Mouse (Mus musculus) spleen, postnatal 10 days (tissue): ENCODE results near the gene Foxo6.
A peak's percentile ranks its signal among the peaks of the same experiment; 100 is the strongest.

Source experiments
- DNase-seq, 2 experiments: peaks; one replicate each; pipeline ENCODE4 v3.0.0; 2021 to 2022; ENCODE audit warnings: low spot score in 2 of 2

The Foxo6 gene

DNA sequence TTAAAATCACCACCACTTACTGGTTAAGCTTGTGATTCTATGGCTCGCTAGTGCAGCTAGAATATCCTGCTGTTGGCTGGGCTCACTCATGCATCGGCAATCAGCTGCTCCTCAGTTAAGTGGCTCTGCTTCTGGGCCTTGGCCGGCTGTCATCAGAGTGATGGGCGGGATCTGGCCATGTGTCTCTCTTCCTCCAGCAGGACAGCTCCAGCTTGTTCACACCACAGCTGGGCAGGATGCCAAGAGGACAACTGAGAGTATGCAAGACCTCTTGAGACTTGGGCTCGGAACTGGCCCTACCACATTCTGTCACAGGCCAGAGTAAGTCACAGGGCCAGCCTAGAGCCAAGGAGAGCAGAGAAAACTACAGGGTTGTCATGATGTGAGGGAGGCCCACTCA is 39.7 kb downstream of the Foxo6 start:
- no peak for DNase-seq

DNA sequence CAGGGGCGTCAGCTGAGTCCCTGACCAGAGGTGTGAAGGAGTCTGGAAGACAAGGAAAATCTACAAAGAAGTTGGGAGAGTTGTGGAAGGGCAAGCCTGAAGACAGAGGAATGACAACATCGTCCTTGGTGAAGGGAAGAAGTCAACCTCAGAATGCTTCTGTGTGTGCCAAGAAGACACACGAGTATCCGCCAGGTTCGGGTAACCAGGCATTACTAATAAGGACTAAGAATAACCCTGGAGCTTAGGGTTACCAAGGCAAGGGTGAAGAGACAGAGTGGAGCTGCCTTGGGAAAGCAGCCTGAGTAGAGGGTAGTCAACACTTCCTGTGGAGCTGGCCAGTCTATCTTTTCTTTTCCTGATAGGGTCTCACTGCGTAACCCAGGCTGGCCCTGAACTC is 41.1 kb downstream of the Foxo6 start:
- no peak for DNase-seq

DNA sequence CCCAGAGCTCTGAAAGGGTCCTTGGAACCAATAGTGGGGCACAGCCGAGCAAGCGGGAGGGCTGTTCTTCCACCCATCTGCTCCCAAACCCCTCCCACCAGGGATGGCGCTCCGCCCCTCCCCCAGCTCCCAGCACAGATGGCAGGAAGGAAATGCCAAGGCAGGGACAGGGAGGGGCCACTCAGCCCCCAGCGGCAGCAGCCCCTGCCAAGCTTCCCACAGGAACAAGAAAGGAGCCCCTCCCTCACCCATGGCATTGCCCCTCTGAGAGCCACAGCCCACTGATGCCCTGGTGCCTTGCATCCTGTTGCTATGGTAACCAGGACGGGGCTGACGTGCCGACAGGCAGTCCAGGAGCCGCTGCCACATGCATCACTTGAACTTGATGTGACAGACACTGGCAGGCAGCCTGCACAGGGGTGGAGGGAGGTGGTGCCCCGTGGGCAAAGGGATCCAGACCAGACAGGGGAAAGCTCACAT is 44.3 kb downstream of the Foxo6 start:
- no peak for DNase-seq

DNA sequence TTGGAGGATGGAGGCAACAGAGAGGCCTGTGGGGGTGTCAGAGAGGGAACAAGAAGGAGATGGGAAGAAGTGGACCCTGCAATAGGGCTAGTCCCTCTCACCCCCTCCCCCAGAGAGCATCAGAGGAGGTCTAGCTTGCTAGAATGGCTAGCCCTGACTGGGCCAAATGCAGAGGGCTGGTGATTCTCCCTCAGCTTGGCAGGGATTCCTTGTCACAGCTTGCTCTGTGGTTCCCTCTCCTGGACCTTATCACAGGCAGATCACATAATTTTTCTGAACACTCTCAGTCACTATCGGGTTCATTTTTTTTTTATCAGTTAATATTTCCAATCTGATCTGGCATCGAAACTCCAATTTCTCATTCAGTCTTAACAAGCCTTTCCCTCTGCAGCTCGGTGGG is 46.0 kb downstream of the Foxo6 start:
- no peak for DNase-seq

DNA sequence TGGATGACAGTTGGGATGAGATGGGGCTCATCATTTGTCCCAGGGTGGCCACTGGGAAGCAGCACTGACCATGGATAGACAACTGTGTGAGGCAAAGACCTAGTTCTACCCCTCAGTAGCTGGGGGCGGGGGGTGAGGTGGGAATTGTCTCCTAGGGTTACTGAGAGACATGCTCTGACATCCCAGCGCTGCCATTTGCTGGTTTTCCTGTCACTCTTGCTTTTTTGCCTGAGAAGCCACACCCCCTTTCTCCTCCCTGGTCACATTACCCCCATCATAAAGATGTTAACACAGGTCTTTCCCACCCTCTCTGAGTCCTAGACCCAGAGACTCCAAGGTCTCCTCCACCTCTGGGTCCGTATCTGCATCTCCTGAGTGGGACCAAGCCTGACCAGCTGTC is 47.7 kb downstream of the Foxo6 start:
- DNase-seq: no peak

DNA sequence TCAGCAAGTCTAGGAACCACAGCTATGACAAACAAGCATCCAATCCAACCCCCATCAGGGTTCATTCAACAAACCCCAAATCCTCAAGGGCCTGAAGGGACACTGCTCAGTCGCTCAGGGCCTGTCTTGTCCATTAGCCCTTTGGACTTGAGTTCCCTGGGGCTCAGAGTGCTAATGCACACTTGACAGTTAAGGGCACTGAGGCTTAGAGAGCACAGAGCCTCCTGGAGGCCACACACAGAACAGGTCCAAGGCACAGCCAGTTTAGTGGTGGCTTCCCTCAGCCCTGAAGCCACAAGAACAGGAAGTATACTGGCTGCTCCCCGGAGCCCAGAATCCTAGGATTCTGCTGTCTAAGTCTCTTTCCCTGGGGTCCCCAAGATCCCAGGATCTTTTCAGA is 53.9 kb downstream of the Foxo6 start:
- DNase-seq: no peak

DNA sequence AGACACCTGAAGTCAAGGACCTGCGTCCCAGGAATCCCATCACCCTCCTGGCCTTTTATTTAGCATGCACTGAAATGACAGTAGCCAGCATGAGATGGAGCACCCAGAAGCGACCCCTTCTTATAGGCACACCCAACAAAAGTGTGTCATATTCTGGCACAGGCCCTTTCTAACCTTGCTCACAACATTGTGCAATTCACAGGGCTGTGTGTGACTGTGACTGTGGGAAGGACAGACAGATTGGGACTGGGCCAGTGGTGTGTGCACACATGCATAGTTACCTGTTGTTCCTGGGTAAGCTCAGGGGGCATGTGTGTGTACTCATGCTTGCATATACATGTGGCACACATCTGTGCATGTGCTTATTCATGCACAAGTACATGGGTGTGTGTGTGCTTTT is 54.6 kb downstream of the Foxo6 start:
- DNase-seq: no peak

DNA sequence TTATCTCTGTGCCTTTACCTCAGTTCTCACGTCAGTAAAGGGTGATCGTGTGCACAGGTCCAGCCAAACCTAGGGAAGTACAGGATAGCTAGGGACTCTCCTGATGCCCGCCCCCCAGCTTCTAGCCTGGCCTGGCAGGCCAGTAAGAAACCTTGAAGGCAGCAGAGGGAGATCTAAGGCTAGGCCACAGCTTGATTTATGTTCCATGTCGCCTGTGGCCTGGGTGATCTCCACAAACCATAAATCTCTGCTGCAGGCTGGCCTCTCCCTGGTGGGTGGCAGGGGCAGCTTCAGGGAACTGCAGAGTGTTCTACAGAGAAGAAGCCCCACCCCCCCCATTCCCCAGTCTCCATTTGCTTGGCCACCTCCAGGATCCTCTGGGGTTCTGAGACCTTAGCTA is 55.2 kb downstream of the Foxo6 start:
- no peak for DNase-seq

DNA sequence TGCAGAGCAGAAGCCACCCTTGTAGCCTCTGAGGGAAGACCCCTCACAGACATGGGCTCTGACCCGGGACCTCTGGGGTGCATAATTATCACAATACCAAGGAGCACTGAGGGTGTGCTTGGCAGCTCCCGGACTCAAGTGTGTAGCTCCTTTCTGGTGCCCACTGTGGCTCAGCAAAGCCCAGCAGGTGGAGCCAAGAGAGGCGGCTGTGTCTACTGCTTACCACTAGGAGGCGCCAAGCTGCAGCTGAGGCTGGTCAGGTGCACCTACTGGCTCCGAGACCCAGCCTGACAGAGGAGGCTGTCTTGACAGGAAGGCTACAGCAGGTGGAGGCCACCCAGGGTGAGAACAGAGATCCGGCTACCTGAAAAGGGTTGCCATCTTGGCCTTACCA is 56.9 kb downstream of the Foxo6 start:
- peak; percentile 28 to 62 for DNase-seq

DNA sequence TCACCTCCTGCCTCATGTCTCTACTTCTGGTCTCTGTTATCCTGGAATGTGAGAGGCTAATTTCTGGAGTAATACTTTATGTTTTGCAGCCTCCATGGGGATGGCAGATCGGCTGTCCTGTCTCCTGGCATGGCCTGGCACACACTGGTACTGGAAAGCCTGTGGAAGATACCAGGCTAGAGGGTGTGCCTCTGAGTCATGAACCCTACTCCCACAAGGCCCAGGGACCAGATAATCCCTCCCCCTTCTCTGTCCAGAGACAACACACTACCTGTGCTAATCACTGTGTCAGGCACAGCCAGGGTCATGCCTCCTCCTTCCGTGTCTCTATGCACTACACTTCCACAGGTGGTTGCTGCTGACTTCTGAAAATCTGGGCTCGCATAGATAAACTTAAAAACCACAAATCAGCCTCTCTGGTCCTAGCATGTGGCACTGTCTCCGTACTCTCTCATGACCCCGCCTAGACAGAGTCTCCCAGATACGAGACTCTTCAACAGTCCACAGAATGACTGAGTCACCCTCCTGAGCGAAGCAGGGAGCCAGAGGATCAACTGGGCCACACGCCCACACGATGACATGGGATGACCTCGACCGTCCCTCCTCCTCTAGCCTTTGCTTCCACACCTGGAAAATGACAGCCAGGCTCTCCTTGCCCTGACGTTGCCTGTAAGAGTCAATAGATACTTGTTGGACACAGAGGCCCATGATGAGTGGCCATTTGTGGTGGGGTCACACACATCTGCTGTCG is 57.5 kb downstream of the Foxo6 start:
- DNase-seq: no peak

DNA sequence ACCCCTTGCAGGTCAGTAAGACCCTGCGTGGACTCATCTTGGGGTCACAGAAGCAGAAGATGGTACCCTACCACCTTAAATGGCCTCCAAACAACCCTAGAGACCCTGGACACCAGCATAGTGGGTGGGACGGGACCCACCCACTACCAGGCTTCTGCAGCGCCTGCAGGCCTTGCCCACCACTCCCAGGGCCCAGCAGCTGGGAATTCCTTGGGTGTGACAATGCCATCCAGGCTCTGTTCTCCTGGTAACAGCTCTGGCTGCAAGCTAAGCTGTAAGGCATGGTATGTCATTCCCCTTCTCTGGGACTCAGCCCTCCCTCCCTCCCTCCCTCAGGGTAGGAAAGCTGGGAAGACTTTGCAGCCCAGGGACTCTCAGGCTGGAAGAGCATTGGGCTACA is 58.5 kb downstream of the Foxo6 start:
- no peak for DNase-seq

DNA sequence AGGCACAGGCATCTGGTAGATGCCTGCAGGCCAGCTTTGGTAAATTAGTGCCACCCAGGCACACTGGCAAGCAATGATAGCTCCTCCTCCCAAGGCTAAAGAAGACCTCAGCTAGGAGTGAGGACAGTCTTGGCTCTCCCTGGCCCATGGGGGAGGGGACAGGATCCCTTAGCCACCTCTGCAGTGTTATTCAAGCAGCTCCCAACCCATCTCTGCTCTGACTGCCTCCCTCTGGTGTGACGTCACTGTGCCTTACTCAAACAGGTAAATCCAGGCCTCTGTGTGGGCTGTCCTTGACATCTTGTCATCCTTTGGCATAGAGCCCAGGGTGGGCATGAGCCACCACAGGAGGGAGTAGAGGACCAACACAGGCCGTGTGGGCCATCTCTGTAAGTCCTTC is 59.9 kb downstream of the Foxo6 start:
- DNase-seq: no peak

DNA sequence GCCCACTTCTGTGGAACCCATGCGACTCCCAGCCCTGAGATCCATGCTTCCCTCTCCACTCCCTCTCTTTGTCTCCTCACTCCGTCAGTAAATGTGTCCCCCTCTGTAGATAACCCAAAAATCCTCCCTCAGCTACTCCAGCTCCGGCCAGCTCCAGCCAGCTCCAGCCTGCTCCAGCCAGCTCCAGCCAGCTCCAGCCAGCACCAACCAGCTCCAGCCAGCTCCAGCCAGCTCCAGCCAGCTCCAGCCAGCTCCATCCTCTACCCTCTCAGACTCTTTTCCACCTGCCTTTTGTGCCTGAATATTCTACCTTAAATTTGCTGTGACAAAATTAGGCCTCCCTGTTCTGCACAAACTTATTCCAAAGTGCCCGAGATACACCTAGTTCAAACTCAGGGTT is 60.5 kb downstream of the Foxo6 start:
- DNase-seq: no peak

DNA sequence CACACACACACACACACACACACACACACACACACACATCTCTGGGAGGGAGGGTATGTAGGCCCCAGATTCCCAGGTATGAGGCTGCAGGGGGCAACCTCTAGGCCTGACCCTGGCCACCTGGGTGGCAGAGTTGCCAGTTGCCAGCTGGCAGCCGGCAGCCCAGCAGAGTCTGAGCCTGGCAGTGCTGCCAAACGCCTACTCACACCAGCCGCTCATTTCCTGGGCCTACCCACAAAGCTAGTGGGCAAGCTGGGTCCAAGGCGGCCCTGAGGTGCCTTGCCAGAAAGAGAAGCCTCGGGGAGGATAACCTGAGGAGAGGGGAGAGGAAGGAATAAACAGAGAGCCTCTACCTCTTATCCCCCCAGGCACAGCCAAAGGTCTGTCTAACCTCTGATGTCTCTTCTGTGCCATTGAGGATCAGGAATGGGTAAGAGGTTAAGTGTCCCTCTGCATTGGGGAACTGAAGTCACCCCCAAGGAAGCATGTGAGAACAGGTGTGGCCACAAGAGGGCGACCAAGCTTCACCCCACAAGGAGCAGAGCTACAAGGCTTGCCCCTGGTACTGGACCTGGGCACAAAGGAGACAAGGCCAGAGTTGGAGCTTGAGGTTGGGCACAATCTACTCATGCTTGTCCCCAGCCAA is 61.9 kb downstream of the Foxo6 start:
- DNase-seq: peak; percentile 33 to 69

DNA sequence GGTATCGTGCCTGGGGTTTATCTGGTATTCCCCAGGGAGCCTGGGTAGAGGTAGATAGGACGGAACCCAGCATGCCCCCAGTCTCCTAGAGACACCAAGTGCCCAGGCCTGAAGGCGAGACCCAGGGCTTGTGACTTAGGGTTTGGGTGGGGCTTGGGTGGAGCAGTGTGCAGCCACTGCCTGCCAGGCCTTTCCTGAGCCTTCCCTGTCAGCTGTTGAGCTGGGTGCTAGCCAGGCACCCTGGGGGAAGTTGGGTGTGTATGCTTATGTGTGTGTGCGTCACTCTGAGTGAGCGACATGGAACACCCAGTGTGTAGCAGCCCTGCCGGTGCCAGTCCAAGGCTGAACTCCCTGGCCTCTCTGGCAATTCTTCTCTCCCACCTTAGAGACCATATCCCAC is 63.3 kb downstream of the Foxo6 start:
- DNase-seq: no peak

DNA sequence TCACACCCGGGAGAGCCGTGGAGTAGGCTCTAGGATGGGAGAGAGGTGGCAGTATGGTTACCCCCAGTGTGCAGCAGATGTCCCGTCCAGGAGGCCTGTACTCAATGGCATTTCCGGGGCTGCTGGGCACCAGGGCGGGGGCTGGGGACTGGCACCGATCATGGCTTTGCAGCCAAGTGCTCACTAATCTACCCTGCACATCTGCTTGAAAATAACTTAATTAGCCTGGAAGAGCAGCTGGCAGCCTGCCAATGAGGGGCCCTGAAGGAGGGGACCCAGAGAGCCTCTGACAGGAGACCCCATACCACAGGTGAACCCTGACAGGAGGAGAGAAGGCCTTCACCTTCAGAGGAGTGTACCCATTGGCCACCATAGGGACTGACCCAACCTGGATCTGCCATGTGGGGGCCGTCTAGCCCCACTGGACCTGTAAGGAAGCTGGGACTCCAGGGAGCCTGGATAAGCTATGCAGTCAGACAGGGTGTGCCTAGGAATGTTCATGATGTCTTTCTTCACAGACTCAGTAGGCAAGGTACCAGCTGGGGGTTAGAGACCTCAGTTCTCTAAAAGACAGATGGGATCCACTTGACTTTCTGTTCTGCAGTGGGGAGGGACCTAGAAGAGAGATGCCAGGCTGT is 63.9 kb downstream of the Foxo6 start:
- DNase-seq: no peak

DNA sequence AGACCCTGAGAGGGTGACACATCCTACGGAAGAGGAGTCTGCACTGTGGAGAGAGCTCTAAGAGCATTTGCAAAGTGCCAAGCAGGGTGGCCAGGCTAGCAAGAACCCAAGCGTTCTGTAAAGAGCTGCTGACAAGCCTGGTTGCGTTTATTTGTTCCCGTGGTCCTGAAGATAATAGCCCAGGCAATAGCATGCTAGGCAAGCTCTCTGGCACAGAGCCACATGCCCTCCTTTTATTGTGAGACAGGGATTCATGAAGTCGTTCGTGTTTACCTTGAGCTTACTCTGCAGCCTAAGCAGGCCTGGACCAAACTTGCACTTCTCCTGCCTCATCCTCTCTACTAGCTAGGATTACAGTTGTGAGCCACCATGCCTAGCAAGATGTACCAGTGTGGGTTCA is 65.4 kb downstream of the Foxo6 start:
- DNase-seq: no peak

DNA sequence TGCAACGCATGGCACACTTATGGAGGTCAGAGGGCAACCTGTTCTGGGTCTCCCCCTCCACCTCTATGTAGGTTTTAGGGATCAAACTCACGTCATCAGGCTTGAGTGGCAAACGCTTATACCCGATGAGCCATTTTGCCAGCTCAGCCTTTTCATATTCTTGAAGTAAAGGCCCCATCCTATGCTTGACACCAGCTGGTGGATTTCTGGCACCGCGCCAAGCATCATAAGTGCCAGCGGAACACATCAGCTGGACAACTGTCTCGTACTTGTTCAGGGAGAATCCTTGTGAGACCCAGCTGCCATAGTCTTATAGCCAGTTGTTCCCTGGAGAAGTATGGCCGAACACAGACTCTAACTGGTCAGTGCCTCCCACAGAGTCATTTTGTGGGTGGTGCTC is 68.3 kb downstream of the Foxo6 start:
- no peak for DNase-seq
